Mouse (Mus musculus): ENCODE measurements around the gene Brd3os. TPM values are rescaled to one million over a fixed set of nuclear protein-coding genes. Genes with fewer than 3 reads are reported as not detected.

Gene Brd3os
- polyA plus RNA-seq, 1 experiment: 10.0 TPM

DNA sequence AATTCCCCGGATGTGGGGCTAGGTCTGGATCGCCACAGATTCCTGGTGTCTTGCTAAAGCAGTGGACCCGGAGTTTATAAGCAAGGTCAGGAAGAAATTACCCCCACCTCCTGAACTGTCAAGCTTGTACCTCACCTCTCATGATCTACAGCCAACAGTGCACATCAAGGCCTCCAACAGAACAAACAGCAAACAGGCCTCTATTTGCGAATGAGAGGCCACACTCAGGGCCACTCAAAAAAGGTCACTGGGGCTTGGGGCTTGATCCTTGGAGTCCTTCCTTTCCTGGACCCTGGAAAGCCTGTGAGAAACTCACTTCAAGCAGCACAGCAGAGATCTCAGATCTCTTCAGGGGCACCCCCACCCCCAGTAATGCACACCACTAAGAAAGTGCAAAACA is 31.8 kb downstream of the Brd3os start:
- Histone ChIP-seq H3K27ac (ENCODE audit: insufficient read depth, low read length) (no peak overlapping the region), H3K4me3 (ENCODE audit: insufficient read depth, low read length) (peak overlapping the region; percentile 94), H3K4me1 (ENCODE audit: control insufficient read depth, insufficient read depth, low read length) (no peaks in the 10 kb centered on the region; the same call in 1 of the 2 replicates)
- TF ChIP-seq CTCF (IDR thresholded peaks at IDR 0.05; ENCODE audit: borderline replicate concordance, insufficient read depth, low read length) (no peak), POLR2A (IDR thresholded peaks at IDR 0.05; ENCODE audit: low read depth, low read length) (no peak)

DNA sequence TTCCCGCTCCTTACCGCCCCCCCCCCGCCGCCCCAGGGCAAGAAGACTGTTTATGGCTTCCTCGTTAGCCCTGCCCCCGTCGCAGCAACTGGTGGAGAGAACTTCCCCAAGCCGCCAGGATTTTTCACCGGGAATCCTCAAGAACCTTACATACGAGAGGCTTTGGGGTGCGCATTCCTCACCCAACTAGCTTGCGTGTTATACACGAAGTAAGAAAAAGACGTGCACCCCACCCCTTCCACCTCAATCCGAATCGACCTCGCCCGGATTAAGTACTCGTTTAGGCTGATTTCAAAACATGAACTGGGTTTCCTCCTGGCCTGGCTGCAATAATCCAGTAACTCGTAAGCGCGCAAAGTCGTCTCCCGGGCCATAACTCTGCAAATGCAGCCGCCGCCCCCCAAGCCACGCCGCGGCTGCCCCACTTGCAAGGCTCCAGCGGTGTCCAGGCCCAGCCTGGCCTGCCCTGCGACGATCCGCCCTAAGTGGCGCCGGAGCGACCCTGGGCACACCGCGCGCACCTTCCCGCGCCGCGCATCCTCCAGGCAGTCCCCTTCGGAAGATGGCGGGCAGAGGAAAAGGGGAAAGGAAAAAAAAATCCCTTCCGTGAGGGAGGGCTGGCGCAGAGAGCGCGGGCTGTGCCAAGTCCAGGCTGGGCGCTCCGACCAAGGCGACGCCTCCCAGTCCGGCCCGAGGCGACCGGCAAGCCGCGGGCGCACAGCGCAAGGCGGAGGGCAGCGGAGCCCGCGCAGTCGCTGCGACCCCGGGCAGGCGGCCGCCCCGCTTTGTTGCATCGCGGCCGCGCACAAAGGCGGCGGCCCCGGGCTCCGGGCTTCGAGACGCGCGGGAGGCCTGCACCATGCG is 32.7 kb downstream of the Brd3os start:
- TF ChIP-seq CTCF (IDR thresholded peaks at IDR 0.05; ENCODE audit: borderline replicate concordance, insufficient read depth, low read length) (no peak), POLR2A (IDR thresholded peaks at IDR 0.05; ENCODE audit: low read depth, low read length) (peak; percentile 17; the same call in 1 of the 2 replicates)
- Histone ChIP-seq H3K4me3 (ENCODE audit: insufficient read depth, low read length) (peak overlapping the region; percentile 94), H3K27ac (ENCODE audit: insufficient read depth, low read length) (peak overlapping the region; percentile 56), H3K4me1 (ENCODE audit: control insufficient read depth, insufficient read depth, low read length) (no peaks in the 10 kb centered on the region; the same call in 1 of the 2 replicates)

- Histone ChIP-seq H3K4me3 (ENCODE audit: insufficient read depth, low read length) (peak overlapping the region; percentile 94), H3K4me1 (ENCODE audit: control insufficient read depth, insufficient read depth, low read length) (no peaks in the 10 kb centered on the region; the same call in 1 of the 2 replicates), H3K27ac (ENCODE audit: insufficient read depth, low read length) (peak overlapping the region; percentile 80)
- TF ChIP-seq POLR2A (IDR thresholded peaks at IDR 0.05; ENCODE audit: low read depth, low read length) (peak; percentile 80), CTCF (IDR thresholded peaks at IDR 0.05; ENCODE audit: borderline replicate concordance, insufficient read depth, low read length) (no peak)
Observed at GRCm38 (mm10) chr2:27475495-27476302, 33.6 kb downstream of the Brd3os start.

DNA sequence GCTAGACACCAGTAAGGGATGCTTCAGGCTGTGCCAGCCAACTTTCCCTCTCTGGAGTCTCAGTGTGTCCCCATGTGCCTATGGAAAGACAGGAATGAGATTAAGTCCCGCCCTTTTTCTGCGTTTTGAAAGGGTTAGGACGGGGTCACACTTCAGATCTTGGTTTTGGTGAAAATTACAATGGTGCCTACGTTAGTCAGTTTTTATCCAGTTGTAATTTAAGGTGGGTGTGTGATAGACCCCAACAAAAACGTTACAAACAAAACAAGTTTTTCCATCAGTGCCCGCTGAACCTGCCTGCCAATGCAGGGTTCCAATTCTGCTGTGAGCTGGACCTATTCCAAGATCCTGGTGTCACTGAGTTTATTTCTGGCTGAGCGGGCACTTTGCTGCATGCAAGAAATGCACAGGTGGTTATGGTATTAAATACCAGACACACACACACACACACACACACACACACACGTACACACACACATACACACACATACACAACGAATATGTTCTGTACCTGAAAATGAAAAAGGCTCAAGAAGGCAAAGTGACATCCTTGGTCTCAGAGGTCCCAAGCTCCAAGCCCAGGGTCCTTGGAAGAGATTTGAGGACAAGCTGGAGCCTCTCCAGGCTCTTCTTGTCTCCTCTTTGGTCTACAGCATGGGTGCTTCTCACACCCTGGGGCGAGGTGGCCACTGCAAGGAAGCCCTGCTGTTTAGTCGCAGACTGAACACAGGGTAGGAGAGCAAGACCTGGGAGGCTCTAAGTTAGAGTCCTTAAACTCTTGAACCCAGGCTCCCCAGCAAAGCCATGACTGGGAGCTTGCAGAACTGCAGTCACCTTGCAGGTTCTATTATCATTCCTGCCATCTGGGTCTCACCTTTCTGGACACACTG is 34.4 kb downstream of the Brd3os start:
- Histone ChIP-seq H3K4me3 (ENCODE audit: insufficient read depth, low read length) (peak overlapping the region; percentile 71), H3K4me1 (ENCODE audit: control insufficient read depth, insufficient read depth, low read length) (no peaks in the 10 kb centered on the region; the same call in 1 of the 2 replicates), H3K27ac (ENCODE audit: insufficient read depth, low read length) (no peak overlapping the region)
- TF ChIP-seq CTCF (IDR thresholded peaks at IDR 0.05; ENCODE audit: borderline replicate concordance, insufficient read depth, low read length) (no peak), POLR2A (IDR thresholded peaks at IDR 0.05; ENCODE audit: low read depth, low read length) (no peak)

GRCm38 (mm10) chr2:27479821-27480220 is 37.7 kb downstream of the Brd3os start:
- Histone ChIP-seq H3K27ac (ENCODE audit: insufficient read depth, low read length) (no peak overlapping the region), H3K4me3 (ENCODE audit: insufficient read depth, low read length) (no peak overlapping the region), H3K4me1 (ENCODE audit: control insufficient read depth, insufficient read depth, low read length) (no peaks in the 10 kb centered on the region)
- no peak for TF ChIP-seq POLR2A (IDR thresholded peaks at IDR 0.05; ENCODE audit: low read depth, low read length)
- no peak for TF ChIP-seq CTCF (IDR thresholded peaks at IDR 0.05; ENCODE audit: borderline replicate concordance, insufficient read depth, low read length)

GRCm38 (mm10) chr2:27480367-27480766 is 38.2 kb downstream of the Brd3os start:
- TF ChIP-seq POLR2A (IDR thresholded peaks at IDR 0.05; ENCODE audit: low read depth, low read length) (no peak), CTCF (IDR thresholded peaks at IDR 0.05; ENCODE audit: borderline replicate concordance, insufficient read depth, low read length) (no peak)
- no peak overlapping the region for H3K27ac ChIP-seq (ENCODE audit: insufficient read depth, low read length)
- no peak overlapping the region for H3K4me3 ChIP-seq (ENCODE audit: insufficient read depth, low read length)
- no peaks in the 10 kb centered on the region for H3K4me1 ChIP-seq (ENCODE audit: control insufficient read depth, insufficient read depth, low read length)

DNA sequence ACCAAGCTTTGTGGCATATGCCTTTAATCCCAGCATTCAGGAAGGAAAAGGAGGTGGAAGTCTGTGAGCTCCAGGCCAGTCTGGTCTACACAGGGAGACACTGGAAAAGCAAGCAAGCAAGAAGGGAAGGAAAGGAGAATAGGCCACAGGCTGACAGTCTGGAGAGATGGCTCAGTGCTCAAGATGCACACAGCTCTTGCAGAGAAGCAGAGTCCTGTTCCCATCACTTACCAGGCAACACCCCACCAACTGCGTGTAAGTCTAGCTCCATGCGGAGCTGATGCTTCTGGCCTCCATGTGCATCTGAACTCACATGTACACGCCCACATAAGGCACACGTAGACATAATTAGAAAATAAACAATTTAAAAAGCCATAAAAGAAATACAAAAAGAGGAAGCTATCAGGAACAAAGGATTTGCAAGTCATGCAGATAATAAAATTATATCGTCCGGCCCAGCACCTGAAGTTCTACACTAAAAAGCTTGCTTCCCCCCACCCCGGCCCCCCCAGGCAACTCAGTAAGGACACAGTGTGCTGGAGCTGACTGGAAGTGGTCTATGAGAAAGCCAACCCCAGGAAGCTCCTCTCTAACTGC is 40.2 kb downstream of the Brd3os start:
- TF ChIP-seq CTCF (IDR thresholded peaks at IDR 0.05; ENCODE audit: borderline replicate concordance, insufficient read depth, low read length) (no peak), POLR2A (IDR thresholded peaks at IDR 0.05; ENCODE audit: low read depth, low read length) (no peak)
- Histone ChIP-seq H3K4me3 (ENCODE audit: insufficient read depth, low read length) (no peak overlapping the region), H3K27ac (ENCODE audit: insufficient read depth, low read length) (no peak overlapping the region), H3K4me1 (ENCODE audit: control insufficient read depth, insufficient read depth, low read length) (no peaks in the 10 kb centered on the region)

DNA sequence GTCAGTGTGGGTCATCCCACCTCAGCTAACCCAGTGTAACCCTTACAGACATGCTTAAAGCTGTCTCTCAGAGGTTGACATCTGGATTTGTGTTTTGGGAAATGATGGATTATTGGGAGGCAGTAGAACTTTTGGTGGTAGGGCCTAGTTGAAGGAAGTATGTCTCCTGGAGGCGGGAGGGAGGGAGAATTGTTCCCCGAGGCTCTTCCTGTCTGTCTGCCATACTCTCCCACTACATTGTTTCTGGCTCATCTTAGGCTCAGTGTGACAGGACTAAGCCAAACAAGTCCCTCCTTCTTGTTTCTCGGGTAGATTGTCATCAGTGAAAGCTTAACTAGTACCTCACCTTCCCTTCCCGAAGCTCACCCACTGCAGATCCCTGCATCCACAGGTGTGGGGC is 44.6 kb downstream of the Brd3os start:
- no peak overlapping the region for H3K4me3 ChIP-seq (ENCODE audit: insufficient read depth, low read length)
- no peak overlapping the region for H3K27ac ChIP-seq (ENCODE audit: insufficient read depth, low read length)
- H3K4me1 ChIP-seq (ENCODE audit: control insufficient read depth, insufficient read depth, low read length): no peaks in the 10 kb centered on the region
- TF ChIP-seq POLR2A (IDR thresholded peaks at IDR 0.05; ENCODE audit: low read depth, low read length) (no peak), CTCF (IDR thresholded peaks at IDR 0.05; ENCODE audit: borderline replicate concordance, insufficient read depth, low read length) (no peak)

Data from embryonic fibroblast, embryonic 13.5 days (primary cell).